Comparison of ENCODE assay signal across 23 mouse cellular contexts in the genomic region with DNA sequence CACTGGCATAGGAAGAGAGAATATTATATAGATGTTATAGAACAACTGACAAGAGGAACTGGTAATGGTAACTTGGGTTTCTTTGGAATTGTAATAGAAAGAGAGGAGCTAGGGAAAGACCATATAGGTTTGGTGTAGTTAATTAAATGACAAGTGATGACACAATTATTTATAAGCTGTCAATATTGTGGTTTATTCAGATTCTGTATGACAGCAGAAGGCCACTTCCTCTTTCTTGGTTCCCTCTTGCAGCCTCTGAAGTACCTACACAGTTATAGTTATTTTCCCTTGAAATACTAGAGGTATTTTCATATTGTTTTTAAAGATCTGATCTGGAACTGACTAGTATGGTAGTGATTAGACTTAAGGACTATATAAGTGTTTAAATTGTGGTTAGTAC. TPM values are rescaled to one million over a fixed set of nuclear protein-coding genes. Genes with fewer than 3 reads are reported as not detected.
DNase-seq lines count a peak whose midpoint lies in the region; ATAC-seq and TF ChIP-seq lines count a peak whose summit lies in the region.
"Had no signal": no experiment of that assay in that cellular context is flagged by ENCODE, and none has a peak within 500 bp of the region (broad histone marks: within the 10 kb centered on the region; RNA-seq: fewer than 3 reads in every experiment).

No protein-coding gene starts in this region.

- H3K4me1 ChIP-seq in G1E (ENCODE audit: insufficient read depth, low read depth, low read length), result no peaks in the 10 kb centered on the region; the same call in 1 of the 2 replicates
- no peaks in the 10 kb centered on the region for H3K4me1 ChIP-seq in heart, embryonic 12.5 days (replicated peaks)
- H3K4me1 ChIP-seq: embryonic facial prominence, embryonic 15.5 days; forebrain, embryonic 10.5 days; heart, embryonic 10.5 days; heart, embryonic 15.5 days had no signal

- no peak overlapping the region for H3K27ac ChIP-seq in heart, embryonic 12.5 days (ENCODE audit: poor library complexity, severe bottlenecking)
- H3K27ac ChIP-seq: embryonic facial prominence, embryonic 15.5 days; forebrain, embryonic 10.5 days; heart, embryonic 10.5 days; heart, embryonic 15.5 days; hindbrain, embryonic 15.5 days had no signal

- no peaks in the 10 kb centered on the region for H3K27me3 ChIP-seq in G1E (ENCODE audit: insufficient read depth, low read length)
- no peaks in the 10 kb centered on the region for H3K27me3 ChIP-seq in heart, embryonic 12.5 days (replicated peaks)
- H3K27me3 ChIP-seq: embryonic facial prominence, embryonic 15.5 days; heart, embryonic 15.5 days; hindbrain, embryonic 15.5 days had no signal

- peak; percentile 22 for DNase-seq in 416B (ENCODE audit: low read depth)
- peak; percentile 2 for DNase-seq in G1E (ENCODE audit: low spot score)
- no peak for DNase-seq in c-Kit-positive CD71-positive TER-119-positive erythroid progenitor cells, embryonic 14.5 days (ENCODE audit: low spot score)
- no peak for DNase-seq in heart, postnatal 25 days (ENCODE audit: low spot score)
- no peak for DNase-seq in layer of hippocampus, postnatal 25 days (ENCODE audit: extremely low spot score in 1 of 2, low spot score in 1 of 2)
- DNase-seq: adrenal gland, postnatal 10 days; cerebellum, adult 11-12 months; cerebellum, adult 9-11 months; cerebellum, postnatal 36 days; gastrocnemius, postnatal 36 days; heart, adult 18-20 months; heart, postnatal 36 days; kidney, adult 18-20 months had no signal

- intact Hi-C loops in heart, postnatal 25 days (cut with DNase I), result no loop called here

- H3K4me2 ChIP-seq in heart, embryonic 12.5 days, result no peak overlapping the region
- H3K4me2 ChIP-seq: embryonic facial prominence, embryonic 15.5 days; heart, embryonic 15.5 days; hindbrain, embryonic 15.5 days had no signal

- ATAC-seq in G1E (ENCODE audit: extremely low read depth, insufficient number of reproducible peaks, low FRiP score, poor library complexity, severe bottlenecking), result no peak
- peak; percentile 92 for ATAC-seq in granulocyte monocyte progenitor cell, adult 5-6 weeks (replicated peaks; ENCODE audit: poor library complexity, severe bottlenecking)
- ATAC-seq in megakaryocyte progenitor cell, adult 5-6 weeks (replicated peaks; ENCODE audit: poor library complexity), result peak; percentile 78
- no peak for ATAC-seq in heart, embryonic 12.5 days (ENCODE audit: insufficient number of reproducible peaks, low FRiP score)
- ATAC-seq: forebrain, embryonic 14.5 days had no signal

- no peak overlapping the region for H3K4me3 ChIP-seq in G1E (ENCODE audit: low read depth, low read length)
- H3K4me3 ChIP-seq in heart, embryonic 12.5 days, result no peak overlapping the region
- H3K4me3 ChIP-seq: embryonic facial prominence, embryonic 15.5 days; erythroblast, embryonic 14.5 days; forebrain, embryonic 10.5 days; heart, embryonic 10.5 days; heart, embryonic 15.5 days; hindbrain, embryonic 15.5 days had no signal

- no peaks in the 10 kb centered on the region for H3K9me3 ChIP-seq in G1E (replicated peaks)
- no peaks in the 10 kb centered on the region for H3K9me3 ChIP-seq in heart, embryonic 12.5 days (replicated peaks)
- H3K9me3 ChIP-seq: embryonic facial prominence, embryonic 15.5 days; forebrain, embryonic 10.5 days; heart, embryonic 10.5 days; heart, embryonic 15.5 days; hindbrain, embryonic 15.5 days had no signal

- H3K9ac ChIP-seq in heart, embryonic 12.5 days, result no peak overlapping the region
- H3K9ac ChIP-seq: embryonic facial prominence, embryonic 15.5 days; heart, embryonic 15.5 days; hindbrain, embryonic 15.5 days had no signal

- peaks cover 3% of the 10 kb centered on the region for H3K36me3 ChIP-seq in G1E (replicated peaks)
- no peaks in the 10 kb centered on the region for H3K36me3 ChIP-seq in heart, embryonic 12.5 days
- H3K36me3 ChIP-seq: embryonic facial prominence, embryonic 15.5 days; heart, embryonic 15.5 days; hindbrain, embryonic 15.5 days had no signal

- TF ChIP-seq CTCF in G1E (IDR thresholded peaks at IDR 0.05; ENCODE audit: low read depth, low read length), result no peak

RNA-seq across cellular contexts. Expression of gene Zxdb, which starts 7.2 kb away (rescaled TPM):
- total RNA-seq in G1E (2014; fragmentation: Nextera tagmentation), result 12.6 and 15.8 TPM in 2 replicates
- 7.3 and 8.1 TPM in 2 replicates for total RNA-seq in G1E (2017)
- polyA plus RNA-seq in G1E (2012), result 0.76 and 0.81 TPM in 2 replicates
- 4.6 and 5.0 TPM in 2 replicates for total RNA-seq in granulocyte monocyte progenitor cell, adult 5-6 weeks (2014; fragmentation: Nextera tagmentation)
- 4.8 and 6.8 TPM in 2 replicates for total RNA-seq in granulocyte monocyte progenitor cell, adult 5-6 weeks (2017)
- total RNA-seq in megakaryocyte progenitor cell, adult 5-6 weeks (2015), result 7.5 and 8.5 TPM in 2 replicates
- 5.1 and 7.2 TPM in 2 replicates for total RNA-seq in megakaryocyte progenitor cell, adult 5-6 weeks (2017)
- total RNA-seq in heart, postnatal 25 days (2021), result 1 to 10 TPM; 3.9 to 4.9 TPM
- polyA plus RNA-seq in heart, embryonic 12.5 days (2016; fragmentation: Nextera tagmentation; extraction: Ambion mirVana), result 1.1 and 1.2 TPM in 2 replicates
- total RNA-seq in layer of hippocampus, postnatal 25 days (2021), result 10 to 100 TPM; 16.3 to 19.0 TPM

Comparison
In these comparisons a context has a peak if more than half of its experiments do, and no peak if none do; other contexts are left out.
1. DNase-seq: peak in 416B (single experiment) and G1E (single experiment); none in c-Kit-positive CD71-positive TER-119-positive erythroid progenitor cells, embryonic 14.5 days (single experiment), heart, postnatal 25 days (single experiment) and layer of hippocampus, postnatal 25 days (0 of 2).
2. ATAC-seq: peak in granulocyte monocyte progenitor cell, adult 5-6 weeks (single experiment) and megakaryocyte progenitor cell, adult 5-6 weeks (single experiment); none in G1E (single experiment) and heart, embryonic 12.5 days (single experiment).